Mouse (Mus musculus) E14TG2a.4 (cell line): ENCODE data around the gene Fryl.

Experiments used
- CTCF ChIP-seq: conservative IDR thresholded peaks from 2 replicates; pipeline ENCODE4 v1.5.1; 2014; ENCODE audit warnings: low read length
- NANOG ChIP-seq: IDR thresholded peaks from 2 replicates; pipeline ENCODE4 v1.6.1; 2014; ENCODE audit warnings: borderline replicate concordance, low read length, mixed read lengths

- no peak for TF ChIP-seq CTCF
- TF ChIP-seq NANOG = no peak
Observed at GRCm38 (mm10) chr5:73014745-73015144, 241.7 kb downstream of the Fryl start.
